Mouse (Mus musculus) C2C12 (cell line): ENCODE measurements at regions not wholly inside any gene's neighbourhood (a gene's known extent, or its start where the extent isn't known, plus 50 kb on each side); places are given as distances from the start of the nearest gene placed in this dataset.

Experiments
- CTCF ChIP-seq: IDR thresholded peaks from one replicate; pipeline ENCODE4 v1.5.1; 2011; ENCODE audit not compliant: control insufficient read depth, insufficient read depth, insufficient read length
- MAX ChIP-seq: IDR thresholded peaks from one replicate; pipeline ENCODE4 v1.6.1; 2011; ENCODE audit warnings: mild to moderate bottlenecking, control low read depth
- USF1 ChIP-seq: IDR thresholded peaks from one replicate; pipeline ENCODE4 v1.6.1; 2011; ENCODE audit warnings: low read depth, mild to moderate bottlenecking, control low read depth, moderate library complexity

DNA sequence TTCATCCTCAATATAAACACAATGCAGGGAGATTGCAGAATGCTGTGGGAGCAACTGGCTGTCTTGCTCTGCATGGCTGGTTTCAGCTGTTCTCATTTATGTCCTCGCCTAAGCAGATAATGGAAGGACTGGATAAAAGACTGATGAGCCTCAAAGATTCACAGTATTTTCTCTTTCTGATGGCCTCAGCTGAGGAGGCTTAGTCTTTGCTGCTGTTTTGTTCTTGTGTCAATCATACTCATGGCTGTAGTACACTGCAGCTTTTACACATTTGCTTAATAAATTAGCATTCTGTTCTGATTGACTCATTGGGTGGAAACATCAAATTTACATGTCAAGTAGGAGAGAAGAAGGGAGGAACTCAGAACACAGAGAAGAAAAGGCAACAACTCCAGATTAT, 503.6 kb upstream of the Plxna2 start:
- TF ChIP-seq MAX (no peak), CTCF (no peak), USF1 (no peak)
